Mouse (Mus musculus) liver, adult (tissue): ENCODE data around the gene Dgkh.

ENCODE experiments used
- GATA4 ChIP-seq: IDR thresholded peaks from 2 replicates; pipeline ENCODE4 v1.6.1; 2014; ENCODE audit warnings: mild to moderate bottlenecking, low read length; ENCODE audit not compliant: insufficient replicate concordance

Gene Dgkh

DNA sequence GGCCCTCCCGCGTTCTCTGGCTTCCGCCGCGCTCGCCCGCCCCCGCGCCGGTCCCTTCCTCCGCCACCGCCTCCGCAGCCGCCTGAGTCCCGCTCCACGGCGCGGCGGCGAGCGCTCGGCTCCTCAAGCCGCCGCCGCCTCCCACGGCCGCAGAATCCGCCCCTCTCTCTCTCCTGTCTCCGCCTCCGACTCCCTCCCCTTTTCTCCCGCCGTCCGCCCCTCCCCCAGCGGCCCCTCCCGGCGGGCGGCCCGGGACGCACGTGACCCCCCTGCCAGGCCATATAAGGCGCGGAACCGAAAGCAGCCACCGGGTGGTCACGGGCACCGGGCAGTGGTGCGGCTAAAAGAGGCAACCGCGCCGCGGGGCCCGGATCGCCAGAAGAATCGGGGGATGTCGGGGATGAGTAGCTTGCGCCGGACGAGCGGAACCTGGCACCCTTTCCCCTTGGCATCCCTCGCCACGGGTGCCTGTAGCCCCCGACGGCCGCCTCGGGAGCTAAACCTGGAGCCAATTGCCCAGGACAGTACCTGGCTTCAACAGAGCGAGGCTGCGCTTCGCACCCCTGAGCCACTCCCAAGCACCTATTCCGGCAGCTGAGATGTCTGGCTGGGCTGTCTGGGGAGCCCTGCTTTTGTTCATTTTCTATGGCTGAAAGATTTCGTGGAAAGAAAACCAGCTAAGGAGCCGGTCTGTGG lies at the start of gene Dgkh:
Gene Dgkh (minus strand): TSS at position 160 of the 696 bp plus-strand sequence.
- no peak for TF ChIP-seq GATA4

GRCm38 (mm10) chr14:78777215-78777614 lies 44.6 kb upstream of the Dgkh start:
- TF ChIP-seq GATA4: no peak

DNA sequence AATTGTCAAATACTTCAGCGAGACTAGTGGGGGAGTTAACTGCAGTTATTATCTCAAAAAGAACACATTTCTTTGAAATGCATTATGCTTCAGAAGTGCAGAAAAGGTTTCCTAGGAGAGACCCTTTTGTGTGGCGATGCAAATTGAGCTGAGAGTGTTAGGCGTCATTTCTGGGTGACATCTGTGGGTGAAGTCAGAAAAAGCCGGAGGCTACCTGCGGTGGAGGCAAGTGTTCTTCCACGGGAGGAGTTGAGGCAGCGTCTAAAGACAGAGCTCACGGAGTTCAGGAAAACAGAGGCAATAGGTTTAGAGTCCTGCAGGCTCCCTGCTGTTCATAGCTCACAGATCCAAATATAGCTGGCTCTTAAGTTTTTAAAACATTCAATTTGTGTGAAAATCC lies 44.1 kb upstream of the Dgkh start:
- no peak for TF ChIP-seq GATA4

- TF ChIP-seq GATA4: no peak
Measured at GRCm38 (mm10) chr14:78775699-78776098, 43.1 kb upstream of the Dgkh start.

- no peak for TF ChIP-seq GATA4
Measured at GRCm38 (mm10) chr14:78775226-78775625, 42.6 kb upstream of the Dgkh start.

DNA sequence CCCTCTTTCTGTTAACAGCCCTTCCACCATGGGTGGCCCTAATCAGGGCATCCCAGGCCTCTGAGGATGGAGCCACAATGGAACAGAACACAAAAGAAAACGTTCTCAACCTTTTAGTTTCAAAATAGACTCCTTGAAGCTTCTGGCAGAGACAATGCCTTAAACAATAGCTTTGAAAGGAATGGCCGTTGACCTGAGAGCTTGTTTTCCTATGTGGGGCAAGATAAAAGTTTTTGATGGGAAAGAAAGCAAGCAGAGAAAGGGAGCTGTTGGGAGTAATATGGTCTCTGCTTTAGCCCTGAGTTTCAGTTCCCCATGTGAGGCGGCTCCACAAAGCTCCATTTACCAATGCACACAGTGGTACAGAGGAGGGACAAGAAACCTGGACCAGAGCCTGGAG lies 37.9 kb upstream of the Dgkh start:
- TF ChIP-seq GATA4: no peak

- no peak for TF ChIP-seq GATA4
Measured at GRCm38 (mm10) chr14:78761064-78761463, 28.5 kb upstream of the Dgkh start.

- no peak for TF ChIP-seq GATA4
Measured at GRCm38 (mm10) chr14:78759491-78759890, 26.9 kb upstream of the Dgkh start.

DNA sequence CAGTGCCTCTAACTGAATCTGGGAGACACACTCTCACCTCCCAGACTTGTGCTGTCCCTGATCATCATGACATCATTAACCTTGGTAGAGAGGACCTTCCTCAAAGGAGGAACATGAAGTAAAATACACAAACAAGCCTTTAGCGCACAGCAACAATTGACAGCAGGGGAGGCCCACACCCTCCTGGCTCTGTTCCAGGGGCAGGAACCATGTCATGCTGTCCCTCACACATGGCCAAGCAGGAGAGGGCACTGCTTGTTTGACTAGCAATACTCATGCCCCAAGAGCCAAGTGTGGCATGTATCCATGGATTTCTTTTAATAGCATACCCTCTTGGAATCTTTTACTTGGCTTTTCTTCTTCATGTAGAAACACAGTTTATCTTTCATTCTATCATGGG lies 22.7 kb upstream of the Dgkh start:
- TF ChIP-seq GATA4: no peak

DNA sequence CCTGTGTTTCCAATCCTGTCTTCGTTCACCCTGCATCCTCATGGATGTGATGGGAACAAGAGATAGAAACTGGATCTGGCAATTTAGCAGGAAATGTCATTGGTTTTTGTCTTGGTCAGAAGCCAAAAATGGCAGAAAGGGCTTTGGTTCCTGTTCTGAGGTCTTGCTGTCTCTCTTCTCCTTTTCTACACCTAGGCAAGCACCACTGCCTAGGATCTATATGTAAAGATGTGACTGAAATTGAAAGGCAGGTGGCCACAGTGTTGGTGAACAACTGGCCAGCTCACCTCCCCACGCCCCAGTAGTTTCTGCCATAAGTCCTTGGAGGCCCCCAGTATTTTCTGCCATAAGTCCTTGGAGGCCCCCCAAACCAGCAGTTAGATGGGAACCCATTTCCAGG lies 16.1 kb upstream of the Dgkh start:
- TF ChIP-seq GATA4: no peak

DNA sequence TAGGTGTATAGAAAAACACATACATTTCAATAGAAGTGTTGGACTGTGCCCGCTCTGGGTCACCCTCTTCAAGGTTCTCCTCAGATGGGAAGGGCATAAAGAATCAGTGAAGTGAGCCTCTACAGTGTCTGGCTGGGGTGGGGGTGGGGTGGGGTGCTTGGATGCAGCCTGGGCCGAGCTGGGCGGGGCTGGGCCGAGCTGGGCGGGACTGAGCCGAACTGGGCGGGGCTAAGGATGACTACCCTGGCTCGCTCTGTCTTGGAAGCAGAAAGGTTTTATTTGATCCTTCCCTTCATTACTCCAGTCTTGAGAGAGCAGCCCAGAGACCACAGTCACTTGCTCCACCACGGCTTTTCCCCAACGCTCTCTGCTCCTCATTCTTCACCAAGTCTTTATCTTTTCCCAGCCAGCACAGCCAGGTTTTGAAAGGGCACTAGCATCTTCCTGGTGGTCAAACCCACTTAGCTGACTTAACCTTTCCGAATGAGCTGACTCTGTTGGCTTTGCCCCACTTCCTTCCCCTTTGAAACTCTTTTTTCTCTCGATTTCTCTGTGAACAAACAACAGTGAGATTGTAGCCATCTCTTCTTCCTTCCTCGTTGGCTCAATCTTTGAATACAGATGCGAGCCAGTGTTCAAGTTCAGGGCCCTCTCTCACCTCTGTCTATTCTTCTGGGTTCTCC lies 15.5 kb upstream of the Dgkh start:
- TF ChIP-seq GATA4: no peak

- TF ChIP-seq GATA4: no peak
Measured at GRCm38 (mm10) chr14:78747454-78747853, 14.9 kb upstream of the Dgkh start.

GRCm38 (mm10) chr14:78734605-78735004 lies 2.0 kb upstream of the Dgkh start:
- TF ChIP-seq GATA4: no peak

GRCm38 (mm10) chr14:78733366-78734076 lies 945 bp upstream of the Dgkh start:
- TF ChIP-seq GATA4: no peak

DNA sequence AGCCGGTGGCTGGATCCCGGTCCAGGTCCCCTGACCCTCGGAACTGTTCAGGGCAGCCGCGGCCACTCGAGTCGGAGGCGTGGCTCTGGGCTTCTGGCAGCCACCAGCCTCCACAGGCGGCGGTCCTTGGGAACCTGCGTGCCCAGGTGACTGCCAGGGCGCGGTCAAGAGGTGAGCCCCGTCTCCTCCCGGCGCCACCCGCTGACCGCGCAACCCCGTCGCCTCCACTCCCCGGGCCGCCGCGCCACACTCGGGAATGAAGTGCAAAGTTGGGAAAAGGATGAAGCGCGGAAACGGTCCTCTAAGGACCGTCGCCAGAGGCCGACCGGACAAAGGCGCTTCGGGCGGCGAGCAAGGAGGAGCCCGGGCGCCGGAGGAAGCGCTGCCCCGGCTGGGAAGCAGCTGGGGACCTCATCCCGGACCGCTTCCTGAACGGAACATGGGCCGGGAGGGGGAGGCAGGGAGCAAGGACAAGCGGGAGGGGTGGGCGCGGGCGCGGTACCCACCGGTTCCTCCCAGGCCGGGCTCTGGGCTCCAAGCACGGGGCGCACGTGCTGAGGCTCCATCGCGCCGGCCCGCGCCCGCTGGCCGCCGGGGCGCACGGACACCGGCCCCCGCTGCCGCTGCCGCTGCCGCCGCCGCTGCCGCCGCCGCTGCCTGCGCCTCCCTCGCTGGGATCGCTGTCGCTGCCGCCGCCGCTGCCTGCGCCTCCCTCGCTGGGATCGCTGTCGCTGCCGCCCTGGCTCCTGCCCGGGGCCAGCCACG lies 542 bp downstream of the Dgkh start:
- TF ChIP-seq GATA4: no peak
